Mouse (Mus musculus): ENCODE results near the gene Epor.

Epor gene

DNA sequence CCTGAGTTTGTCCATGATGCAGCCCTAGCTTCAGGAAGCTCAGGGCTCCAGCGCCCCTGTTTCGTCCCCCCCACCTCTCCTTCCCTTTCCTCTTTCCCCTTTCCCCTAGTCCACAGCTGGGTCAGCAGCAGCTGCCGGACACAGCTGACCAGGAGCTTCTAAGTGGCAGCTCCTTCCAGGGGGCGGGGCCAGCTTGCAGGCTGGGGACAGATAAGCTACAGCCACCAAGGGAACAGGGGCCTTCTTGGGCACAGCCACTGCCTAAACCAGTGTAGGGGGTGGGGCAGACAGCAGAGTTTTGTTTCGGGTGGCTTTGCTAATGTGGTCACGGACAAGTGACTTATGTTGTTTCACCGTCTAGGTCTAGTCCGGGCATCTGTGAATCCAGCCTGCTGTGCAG is at the start of gene Epor:
Epor (minus strand) TSS at position 90 of the 400 bp plus-strand sequence.
- no peak for DNase-seq (ENCODE audit: low read depth, low spot score)

DNA sequence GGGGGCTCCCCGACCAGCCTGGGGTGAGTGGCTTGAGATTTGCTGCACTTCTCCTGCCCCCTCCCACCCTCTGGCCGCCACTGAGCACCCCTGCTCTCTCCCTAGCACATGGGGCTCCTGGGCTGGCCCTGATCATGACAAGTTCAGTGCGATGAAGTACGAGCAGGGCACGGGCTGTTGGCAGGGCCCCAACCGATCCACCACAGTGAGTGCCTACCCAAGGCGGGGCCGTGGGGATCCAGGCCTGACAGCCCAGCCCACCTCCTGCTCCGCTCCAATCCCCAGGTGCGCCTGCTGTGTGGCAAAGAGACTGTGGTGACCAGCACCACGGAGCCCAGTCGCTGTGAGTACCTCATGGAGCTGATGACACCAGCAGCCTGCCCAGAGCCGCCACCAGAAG is 49.4 kb upstream of the Epor start:
- no peak for DNase-seq (ENCODE audit: low read depth, low spot score)

GRCm38 (mm10) chr9:22011055-22011454 is 47.7 kb upstream of the Epor start:
- DNase-seq (ENCODE audit: low read depth, low spot score), result no peak

GRCm38 (mm10) chr9:22004546-22004945 is 41.2 kb upstream of the Epor start:
- no peak for DNase-seq (ENCODE audit: low read depth, low spot score)

GRCm38 (mm10) chr9:22003163-22003554 is 39.9 kb upstream of the Epor start:
- DNase-seq (ENCODE audit: low read depth, low spot score), result no peak

- peak; percentile 100 for DNase-seq (ENCODE audit: low read depth, low spot score)
Measured at GRCm38 (mm10) chr9:22002194-22003162, 39.2 kb upstream of the Epor start, which contains the start of the genes Ccdc151 and Prkcsh. Gene Ccdc151 (minus strand): TSS chr9:22002634. Gene Prkcsh (plus strand): TSS chr9:22002806.

GRCm38 (mm10) chr9:22001633-22002032 is 38.3 kb upstream of the Epor start:
- DNase-seq (ENCODE audit: low read depth, low spot score), result no peak

GRCm38 (mm10) chr9:22000296-22000695 is 37.0 kb upstream of the Epor start:
- DNase-seq (ENCODE audit: low read depth, low spot score), result no peak

DNA sequence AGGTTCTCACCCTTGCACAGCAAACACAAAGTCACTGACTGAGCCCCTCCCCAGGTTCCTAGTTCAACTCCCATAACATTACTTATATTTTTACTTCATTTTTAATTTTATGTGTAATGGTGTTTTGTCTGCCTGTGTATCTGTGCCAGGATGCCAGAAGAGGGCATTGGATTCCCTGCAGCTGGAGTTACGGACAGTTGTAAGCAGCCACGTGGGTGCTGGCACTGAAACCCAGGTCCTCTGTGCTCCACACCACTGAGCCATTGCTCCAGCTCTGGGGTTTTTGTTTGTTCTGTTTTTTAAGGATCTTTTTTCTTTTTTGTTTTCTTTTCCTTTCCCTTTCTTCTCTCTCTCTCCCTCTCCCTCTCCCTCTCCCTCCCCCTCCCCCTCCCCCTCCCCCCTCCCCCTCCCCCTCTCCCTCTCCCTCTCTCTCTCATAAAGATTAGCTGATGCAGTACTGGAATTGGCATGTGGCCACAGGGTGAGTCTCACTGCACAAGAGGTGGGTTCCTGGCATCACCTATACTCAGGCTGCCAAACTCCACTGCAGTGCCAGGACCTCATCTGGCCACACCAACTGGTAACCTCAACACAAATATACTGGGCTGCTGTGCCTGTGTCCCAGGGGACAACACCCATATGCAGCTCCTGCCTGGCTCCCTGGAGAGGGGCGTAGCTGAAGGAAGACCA is 33.0 kb upstream of the Epor start:
- DNase-seq (ENCODE audit: low read depth, low spot score), result no peak

DNA sequence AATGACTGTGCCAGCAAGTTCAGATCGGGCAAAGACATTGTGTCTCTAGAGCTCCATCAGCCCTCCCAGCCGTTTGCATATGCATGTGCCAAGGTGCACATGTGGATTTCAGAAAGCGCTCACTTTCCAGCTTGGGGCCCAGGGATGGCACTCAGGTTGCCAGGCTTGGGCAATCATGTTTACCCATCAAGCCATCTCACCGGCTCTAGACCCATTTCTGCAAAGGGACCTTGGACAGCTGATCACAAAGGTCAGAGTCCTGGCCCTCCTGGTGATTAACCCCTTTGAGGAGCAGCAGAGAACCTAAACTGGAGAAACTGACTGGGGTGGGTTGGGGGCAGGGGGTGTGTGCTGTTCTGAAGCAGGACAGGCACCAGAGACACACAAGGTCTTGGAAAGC is 28.9 kb upstream of the Epor start:
- DNase-seq (ENCODE audit: low read depth, low spot score), result no peak

- no peak for DNase-seq (ENCODE audit: low read depth, low spot score)
Measured at GRCm38 (mm10) chr9:21989230-21990110, 26.2 kb upstream of the Epor start, which contains the start of gene Rgl3. Gene Rgl3 (minus strand): TSS chr9:21989446.

DNA sequence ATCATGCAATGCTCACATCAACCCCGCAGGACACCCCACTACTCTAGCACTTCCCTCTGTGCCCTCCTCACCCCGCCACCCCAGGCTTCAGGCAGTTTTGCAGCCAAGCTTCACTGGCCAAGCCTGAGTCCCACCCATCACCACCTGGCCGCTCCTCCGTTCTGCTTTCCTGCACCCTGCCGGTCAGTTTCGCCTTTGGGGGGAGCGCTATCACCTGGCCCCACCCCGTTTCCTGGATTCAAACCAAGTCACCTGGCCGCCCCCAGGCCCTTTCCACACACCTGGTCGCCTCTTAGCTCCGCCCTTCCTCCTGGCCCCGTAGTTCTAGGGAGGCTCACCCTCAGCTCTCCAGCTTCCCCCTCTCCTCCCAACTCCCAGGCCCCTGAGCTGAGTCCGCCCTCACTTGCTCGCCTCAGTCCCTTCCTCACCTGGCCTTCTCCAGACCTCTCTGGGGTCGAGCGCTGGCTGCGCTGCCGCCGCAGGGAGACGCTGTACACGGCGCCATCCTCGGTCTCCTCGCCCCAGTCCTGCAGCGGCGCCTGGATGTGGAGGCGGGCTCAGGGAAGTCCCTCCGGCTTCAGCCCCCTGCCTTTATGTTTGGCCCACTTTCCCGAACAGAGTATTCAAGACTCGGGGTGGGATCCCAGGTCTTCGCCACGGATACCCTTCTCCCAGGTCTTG is 25.3 kb upstream of the Epor start:
- no peak for DNase-seq (ENCODE audit: low read depth, low spot score)

DNA sequence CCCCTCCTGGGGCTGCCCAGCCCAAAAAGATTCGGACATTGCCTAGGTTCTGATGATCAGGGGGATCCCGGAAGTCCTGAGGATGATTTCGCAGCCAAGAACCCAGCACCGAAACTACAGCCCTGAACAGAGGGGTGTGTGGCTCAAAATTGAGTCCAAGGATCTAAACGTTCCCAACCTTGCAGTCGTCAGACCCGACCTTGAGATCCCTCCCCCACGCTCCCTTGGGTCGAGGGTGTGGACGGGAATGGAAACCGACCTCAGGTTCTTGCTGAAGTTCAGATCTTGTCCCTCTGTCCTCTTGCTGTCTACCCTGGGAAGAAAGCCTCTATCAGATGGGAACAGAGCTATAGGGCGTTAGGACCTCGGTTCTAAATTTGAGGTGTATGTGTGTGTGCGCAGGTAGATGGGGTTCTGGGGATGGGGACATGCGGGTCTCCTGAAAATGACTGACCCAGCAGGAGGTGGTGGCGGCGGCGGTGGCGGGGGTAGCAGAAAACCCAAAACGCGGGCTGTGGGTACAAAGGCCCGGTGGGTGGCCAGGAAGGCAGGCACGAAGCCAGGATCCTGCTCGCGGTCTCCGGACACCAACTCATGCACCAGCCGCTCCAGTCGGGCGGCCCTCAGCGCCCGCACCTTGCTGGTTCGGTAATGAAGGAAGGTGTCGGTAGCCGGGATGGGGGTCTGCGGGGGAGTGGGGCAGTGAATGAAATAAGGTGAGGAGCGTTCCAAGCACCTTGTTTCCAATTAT is 24.5 kb upstream of the Epor start:
- no peak for DNase-seq (ENCODE audit: low read depth, low spot score)

GRCm38 (mm10) chr9:21983911-21984310 is 20.6 kb upstream of the Epor start:
- DNase-seq (ENCODE audit: low read depth, low spot score), result no peak

GRCm38 (mm10) chr9:21978398-21979128 is 15.3 kb upstream of the Epor start:
- DNase-seq (ENCODE audit: low read depth, low spot score), result no peak

- DNase-seq (ENCODE audit: low read depth, low spot score), result no peak
Measured at GRCm38 (mm10) chr9:21977972-21978371, 14.7 kb upstream of the Epor start.

DNA sequence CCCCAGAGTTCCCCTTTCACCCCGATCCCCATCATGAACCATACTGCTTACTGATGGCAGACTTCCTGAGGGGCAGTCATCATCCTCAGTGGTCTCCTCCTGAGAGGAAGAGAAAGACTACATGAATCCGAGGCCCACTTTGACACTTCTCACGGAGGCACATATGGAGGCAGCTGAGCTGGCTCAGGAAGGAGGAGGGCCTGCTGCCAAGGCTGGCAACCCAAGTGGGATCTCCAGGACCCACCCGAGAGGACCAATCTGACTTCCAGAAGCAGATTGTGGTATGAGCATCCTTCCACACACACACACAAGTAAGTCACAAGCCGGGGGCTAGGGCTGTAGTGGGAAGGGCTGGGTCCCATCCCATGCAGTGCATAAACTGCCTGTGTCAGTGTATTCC is 14.0 kb upstream of the Epor start:
- DNase-seq (ENCODE audit: low read depth, low spot score), result no peak

DNA sequence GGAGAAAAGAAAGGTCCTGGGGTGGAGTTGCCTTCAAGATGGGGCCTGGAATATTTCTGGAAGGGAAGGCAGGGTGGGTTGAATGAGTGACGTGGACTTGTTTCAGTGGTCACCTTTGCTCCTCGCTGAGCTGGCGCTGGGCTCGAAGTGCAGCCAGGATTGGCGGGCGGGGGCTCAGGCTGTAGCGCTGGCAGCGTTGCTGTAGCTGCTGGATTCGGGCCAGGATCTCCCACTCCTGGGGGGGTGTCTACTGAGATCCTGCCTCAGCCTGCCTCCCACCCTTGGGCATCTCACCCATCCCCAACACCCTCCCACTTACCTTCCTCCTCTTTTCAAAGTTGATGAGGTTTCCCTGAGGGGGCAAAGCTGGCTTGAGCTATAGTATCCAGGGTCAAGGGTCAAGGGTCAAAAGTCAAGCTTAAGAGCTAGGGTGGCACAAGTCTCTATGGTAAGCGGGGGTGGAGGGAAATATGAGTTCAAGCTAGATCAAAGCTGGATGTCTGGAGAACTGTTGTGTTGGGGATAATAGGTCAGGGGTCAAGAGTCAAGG is 13.4 kb upstream of the Epor start:
- no peak for DNase-seq (ENCODE audit: low read depth, low spot score)

DNA sequence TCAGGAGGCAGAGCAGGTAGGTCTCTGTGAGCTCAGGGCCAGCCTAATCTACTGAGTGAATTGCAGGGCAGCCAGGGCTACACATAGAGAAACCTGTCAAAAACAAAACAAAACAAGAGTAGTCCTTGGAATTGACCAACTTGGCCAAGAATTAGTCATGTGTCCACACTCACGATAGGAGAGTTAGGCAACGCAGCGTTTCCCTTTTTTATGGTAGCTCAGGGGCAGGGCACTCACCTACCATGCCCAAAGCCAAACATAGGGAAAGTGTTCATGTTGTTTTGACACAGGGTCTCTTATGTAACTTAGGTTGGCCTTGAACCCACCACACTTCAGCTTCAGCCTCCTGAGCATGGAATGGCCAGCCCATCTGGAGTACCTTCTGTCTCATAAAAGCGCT is 6.0 kb upstream of the Epor start:
- DNase-seq (ENCODE audit: low read depth, low spot score), result no peak

All from telencephalon, adult 2 months (tissue).